Mouse (Mus musculus) kidney, embryonic 14.5 days (tissue): ENCODE results near the gene Mms19. TPM values are rescaled to one million over a fixed set of nuclear protein-coding genes. Genes with fewer than 3 reads are reported as not detected.

Experiments
- polyA plus RNA-seq: library from polyadenylated mRNA; unstranded; fragments of >200 nt; fragmentation: Nextera tagmentation; extraction: Ambion mirVana; gene quantifications from 2 replicates; pipeline ENCODE4 v1.2.1, GENCODE M21; 2014

The Mms19 gene
- polyA plus RNA-seq, 1 experiment from 2014 or later = 42.3 TPM

Other genes with a start within 250 kb of the Mms19 start
- gene Slit1, start 237.5 kb downstream of the Mms19 start, polyA plus RNA-seq = 4.7 and 6.0 TPM in 2 replicates
- gene Arhgap19, start 179.1 kb downstream of the Mms19 start, polyA plus RNA-seq = 23.9 and 38.1 TPM in 2 replicates
- gene Frat1, start 151.2 kb downstream of the Mms19 start, polyA plus RNA-seq = 5.7 and 6.6 TPM in 2 replicates
- 5.4 and 7.5 TPM in 2 replicates for gene Frat2, start 133.0 kb downstream of the Mms19 start, polyA plus RNA-seq
- gene Rrp12, start 85.0 kb downstream of the Mms19 start, polyA plus RNA-seq = 7.8 and 15.8 TPM in 2 replicates
- gene Pgam1, start 69.2 kb downstream of the Mms19 start, polyA plus RNA-seq = 604 and 682 TPM in 2 replicates
- 90.8 and 99.0 TPM in 2 replicates for gene Exosc1, start 47.7 kb downstream of the Mms19 start, polyA plus RNA-seq
- gene Zdhhc16, start 47.7 kb downstream of the Mms19 start, polyA plus RNA-seq = 60.9 and 68.9 TPM in 2 replicates
- 23.1 and 29.8 TPM in 2 replicates for gene Ubtd1, start 606 bp upstream of the Mms19 start, polyA plus RNA-seq
- not detected in 2 replicates for gene Ankrd2, start 54.8 kb upstream of the Mms19 start, polyA plus RNA-seq
- 7.2 and 9.8 TPM in 2 replicates for gene Hoga1, start 64.5 kb upstream of the Mms19 start, polyA plus RNA-seq
- gene 4933411K16Rik, start 71.1 kb upstream of the Mms19 start, polyA plus RNA-seq = 0.33 and 0.61 TPM in 2 replicates
- gene Morn4, start 105.2 kb upstream of the Mms19 start, polyA plus RNA-seq = 27.8 and 33.6 TPM in 2 replicates
- 26.0 and 37.8 TPM in 2 replicates for gene Pi4k2a, start 109.3 kb upstream of the Mms19 start, polyA plus RNA-seq
- 21.2 and 22.9 TPM in 2 replicates for gene Avpi1, start 147.9 kb upstream of the Mms19 start, polyA plus RNA-seq
- gene Marveld1, start 166.2 kb upstream of the Mms19 start, polyA plus RNA-seq = 9.6 and 14.2 TPM in 2 replicates
- 12.7 and 17.8 TPM in 2 replicates for gene Zfyve27, start 182.8 kb upstream of the Mms19 start, polyA plus RNA-seq
- 0.53 and 0.91 TPM in 2 replicates for gene Sfrp5, start 221.1 kb upstream of the Mms19 start, polyA plus RNA-seq